Mouse (Mus musculus) G1E-ER4 (cell line): ENCODE measurements around the gene Prtg. TPM values are rescaled to one million over a fixed set of nuclear protein-coding genes. Genes with fewer than 3 reads are reported as not detected.
A peak's percentile ranks its signal among the peaks of the same experiment; 100 is the strongest.

Experiments
- GATA1 ChIP-seq: IDR thresholded peaks from one replicate; pipeline ENCODE4 v1.8.0; 2012; ENCODE audit warnings: low read length, inconsistent platforms
- polyA plus RNA-seq: library from polyadenylated mRNA; stranded (reverse); fragments of >175 nt; gene quantifications from 2 replicates; pipeline ENCODE4 v1.2.3, GENCODE M21; 2012

The Prtg gene
- polyA plus RNA-seq, 1 experiment, result 0.24 TPM

DNA sequence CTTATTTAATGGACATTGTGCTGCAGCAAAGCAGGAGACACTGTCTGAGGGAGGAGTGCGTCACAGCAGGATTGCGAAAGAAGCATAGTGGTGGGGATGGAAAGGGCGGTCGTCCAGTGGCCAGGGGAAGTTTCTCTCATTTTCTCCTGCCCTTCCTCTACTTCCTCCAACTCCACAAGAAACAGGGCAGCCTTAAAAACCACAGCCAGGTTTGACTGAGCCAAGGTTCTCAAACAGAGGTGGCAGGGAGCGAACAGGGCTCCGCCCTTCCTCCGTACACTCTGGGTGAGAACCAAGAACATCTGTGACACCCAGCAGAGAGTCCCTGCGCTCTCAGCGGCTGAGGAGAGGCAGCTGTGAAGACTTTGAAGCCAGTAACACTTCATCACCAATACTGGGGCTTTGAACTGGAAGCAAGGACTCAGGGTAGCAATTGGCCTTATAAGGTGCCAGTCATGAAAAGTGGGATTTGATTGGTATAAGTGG, 9.5 kb upstream of the Prtg start:
- TF ChIP-seq GATA1, result no peak

DNA sequence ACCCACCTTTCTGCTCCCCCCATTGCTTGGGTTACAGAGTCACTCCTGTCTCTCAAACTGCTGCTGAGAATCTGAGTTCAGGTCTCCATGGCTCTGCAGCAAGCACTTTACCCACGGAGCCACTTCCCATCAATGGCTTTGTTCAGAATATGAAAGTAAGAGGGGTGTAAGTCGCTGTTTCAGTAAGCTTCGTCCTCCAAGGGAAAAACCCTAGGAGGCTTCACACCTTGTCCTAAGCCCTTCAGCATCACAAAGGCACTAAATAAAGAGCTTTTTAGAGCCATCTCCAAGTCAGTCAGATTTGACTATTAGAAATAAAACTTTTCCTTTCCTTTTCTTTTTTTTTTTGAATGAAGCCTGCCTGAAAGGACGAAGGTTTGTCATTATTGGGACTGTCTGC, 3.4 kb upstream of the Prtg start:
- no peak for TF ChIP-seq GATA1

DNA sequence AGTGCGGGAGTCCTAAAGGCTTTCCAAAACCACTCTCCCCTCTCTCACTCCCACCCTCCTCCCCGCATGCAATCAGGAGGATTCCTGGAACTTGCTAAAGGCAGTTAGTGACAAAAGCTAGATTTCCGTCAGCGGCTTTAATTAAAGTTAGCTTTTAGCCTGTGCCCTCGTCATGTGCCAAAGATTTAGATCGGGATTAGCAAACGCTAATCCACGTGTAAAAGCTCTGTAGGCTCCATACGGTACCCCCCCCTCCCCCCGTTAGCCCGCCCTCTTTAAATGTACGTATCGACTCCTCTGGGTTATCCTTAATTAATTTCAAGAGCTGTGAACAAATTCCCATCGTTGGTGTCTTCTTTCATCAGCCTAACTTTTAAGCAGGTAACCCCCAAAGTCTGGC, 528 bp upstream of the Prtg start:
- TF ChIP-seq GATA1, result no peak

DNA sequence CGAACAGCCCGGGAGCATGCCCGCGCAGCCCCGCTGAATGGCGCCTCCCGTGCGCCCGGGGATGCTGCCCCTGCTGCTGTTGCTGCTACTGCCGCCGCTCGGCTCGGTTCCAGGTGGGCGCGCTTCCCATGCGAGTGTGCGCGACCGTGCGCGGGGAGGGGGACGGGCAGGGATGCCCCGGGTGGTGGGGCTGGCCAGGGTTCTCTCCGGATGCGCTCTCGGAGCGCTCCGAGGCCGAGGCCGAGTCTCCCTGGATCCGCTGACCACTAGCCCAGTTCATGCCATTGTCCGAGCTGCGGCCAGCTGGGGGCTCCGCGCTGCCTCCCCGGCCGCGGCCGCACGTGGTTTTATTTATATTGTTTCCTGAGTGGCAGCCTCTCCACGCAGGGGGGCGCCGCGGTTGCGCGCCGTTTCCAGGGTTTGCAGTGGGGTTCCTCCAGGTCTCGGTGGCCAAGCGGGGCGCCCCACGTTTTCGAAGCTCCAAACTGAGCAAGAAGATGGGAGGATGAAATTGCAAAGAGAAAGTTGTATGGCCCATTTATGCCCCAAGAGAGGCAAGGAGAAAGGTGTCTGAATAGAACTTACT, 839 bp downstream of the Prtg start:
- no peak for TF ChIP-seq GATA1

DNA sequence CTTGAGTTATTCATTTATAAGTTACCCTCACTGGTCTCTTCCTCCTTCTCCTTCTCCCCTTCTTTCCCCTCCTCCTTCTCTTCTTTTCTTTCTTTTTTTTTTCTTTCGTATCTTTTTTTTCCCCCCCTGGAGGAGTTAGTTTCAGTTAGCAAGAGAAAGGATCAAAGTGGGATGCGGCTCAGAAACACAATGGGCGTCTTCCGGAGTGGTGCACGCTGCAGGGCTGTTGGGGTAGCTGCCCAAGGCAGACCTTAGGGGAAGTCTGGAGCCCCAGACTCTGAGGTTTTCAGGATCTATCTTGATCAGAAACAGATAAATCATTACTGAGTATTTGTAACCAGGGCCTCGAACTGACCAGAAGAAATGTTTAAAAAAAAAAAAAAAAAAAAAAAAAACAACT, 1.5 kb downstream of the Prtg start:
- no peak for TF ChIP-seq GATA1

- TF ChIP-seq GATA1, result no peak
Measured at GRCm38 (mm10) chr9:72808586-72808985, 1.9 kb downstream of the Prtg start.

- no peak for TF ChIP-seq GATA1
Measured at GRCm38 (mm10) chr9:72809077-72809476, 2.4 kb downstream of the Prtg start.

DNA sequence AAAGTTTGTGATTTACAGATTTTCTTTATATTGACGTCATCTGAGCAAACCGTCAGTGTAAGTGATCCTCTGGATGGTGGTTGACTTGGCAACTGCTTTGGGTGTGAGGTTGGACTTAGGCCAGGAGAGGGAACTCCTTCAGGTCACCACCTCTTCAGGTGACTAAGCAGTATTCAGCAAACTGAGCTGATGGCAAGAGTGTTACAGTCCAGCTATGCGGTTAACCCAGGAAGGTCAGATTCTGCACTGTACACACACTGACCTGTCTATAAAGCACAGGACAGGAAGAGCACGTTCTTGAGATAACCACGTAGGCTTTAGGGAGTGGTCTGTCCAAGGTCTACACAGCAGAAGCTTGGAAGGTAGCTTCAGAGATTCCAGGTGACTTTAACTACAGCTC, 3.9 kb downstream of the Prtg start:
- TF ChIP-seq GATA1, result no peak

GRCm38 (mm10) chr9:72812091-72812490, 5.4 kb downstream of the Prtg start:
- no peak for TF ChIP-seq GATA1

DNA sequence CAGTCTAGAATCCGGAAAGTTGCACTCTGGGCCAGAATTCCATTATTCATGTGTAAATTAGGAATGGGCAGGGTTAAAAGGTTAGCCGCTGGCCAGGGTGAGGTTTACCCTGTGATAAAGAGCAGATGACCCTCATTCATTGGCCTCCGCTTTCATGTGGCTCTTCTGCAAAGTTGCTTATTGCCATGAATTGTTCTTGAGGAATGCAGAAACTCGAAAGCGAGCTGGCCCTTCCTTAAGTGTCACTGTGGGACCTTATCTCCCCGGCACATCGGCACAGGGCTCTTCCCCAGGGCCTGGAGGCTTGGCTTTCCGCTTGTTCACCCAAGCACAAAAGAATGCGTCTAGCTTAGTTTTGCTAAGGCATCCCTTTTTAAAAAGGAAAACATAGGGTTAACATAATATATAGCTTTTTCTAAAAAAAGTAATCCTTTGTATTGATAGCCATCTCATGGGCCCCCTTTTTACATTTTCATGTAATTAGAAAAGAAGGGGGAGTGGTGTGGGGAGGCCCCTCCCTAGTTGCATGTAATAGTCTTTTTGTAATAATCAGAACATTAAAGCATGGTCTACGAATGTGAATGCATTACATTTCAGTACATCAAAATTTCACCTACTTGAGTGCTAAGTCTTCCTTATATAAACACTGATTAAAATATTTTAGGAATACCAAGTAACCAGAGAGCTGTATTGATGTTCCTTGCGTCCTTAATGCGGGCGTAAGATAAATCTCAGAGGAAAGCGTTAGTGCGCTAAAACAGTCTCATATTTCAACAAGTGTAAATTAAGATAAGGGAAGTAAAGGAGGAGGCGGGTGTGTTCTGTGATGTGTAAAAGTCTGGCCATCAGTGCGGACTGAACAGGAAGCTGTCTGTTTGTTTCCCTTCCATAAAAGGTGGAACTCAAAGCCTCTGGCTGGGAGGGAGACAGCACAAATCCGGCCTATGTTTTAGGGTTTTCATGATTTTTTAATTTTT, 6.2 kb downstream of the Prtg start:
- peak; percentile 37 for TF ChIP-seq GATA1

- TF ChIP-seq GATA1, result no peak
Measured at GRCm38 (mm10) chr9:72825511-72825910, 18.8 kb downstream of the Prtg start.

DNA sequence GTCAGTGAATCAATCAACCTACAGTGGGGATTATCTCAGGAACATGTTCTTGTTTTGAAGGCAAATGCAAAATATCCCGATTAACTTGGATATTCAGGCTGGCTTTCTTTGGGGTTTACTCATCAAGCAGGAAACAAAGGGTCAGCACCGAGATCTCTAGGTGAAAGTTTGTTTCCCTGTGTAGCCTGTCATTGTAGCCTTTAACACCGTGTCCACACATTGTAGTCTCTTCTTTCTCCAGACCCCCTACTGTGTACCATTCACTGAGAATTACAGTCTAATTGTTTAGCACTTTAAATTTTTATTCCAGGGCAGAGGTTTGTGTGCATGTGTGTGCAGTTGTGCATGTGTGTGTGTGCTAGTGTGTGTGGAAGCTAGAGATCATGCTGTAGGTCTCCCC, 19.3 kb downstream of the Prtg start:
- no peak for TF ChIP-seq GATA1

- no peak for TF ChIP-seq GATA1
Measured at GRCm38 (mm10) chr9:72828616-72829257, 22.1 kb downstream of the Prtg start.

- TF ChIP-seq GATA1, result no peak
Measured at GRCm38 (mm10) chr9:72833992-72834696, 27.5 kb downstream of the Prtg start.

DNA sequence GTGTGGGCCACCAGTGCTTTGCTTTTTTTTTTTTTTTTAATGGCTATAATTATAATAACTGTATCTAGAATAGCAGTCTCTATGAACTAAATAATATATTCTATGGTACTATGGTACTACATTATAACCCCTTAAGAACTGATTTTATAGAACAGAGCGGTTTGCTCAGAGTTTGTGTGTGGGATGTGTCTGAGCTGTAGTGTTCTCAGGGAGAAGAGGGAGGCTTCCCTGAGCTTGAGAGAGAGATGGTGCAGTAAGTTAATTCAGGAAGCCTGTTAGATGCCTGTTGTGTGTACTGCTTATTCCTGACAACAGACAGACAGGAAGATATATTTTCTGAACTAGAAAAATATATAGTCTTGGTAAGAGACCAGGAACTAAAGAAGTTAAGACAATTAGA, 28.3 kb downstream of the Prtg start:
- TF ChIP-seq GATA1, result no peak
